Mouse (Mus musculus) urinary bladder, postnatal 25 days (tissue): ENCODE measurements at regions not wholly inside any gene's neighbourhood (a gene's known extent, or its start where the extent isn't known, plus 50 kb on each side); places are given as distances from the start of the nearest gene placed in this dataset.

ENCODE experiments used
- DNase-seq: peaks from one replicate; pipeline ENCODE4 v3.0.0; 2022; ENCODE audit warnings: low spot score

GRCm38 (mm10) chr15:63724543-63725186 lies 120.3 kb downstream of the Gsdmc2 start:
- DNase-seq = no peak

GRCm38 (mm10) chr15:63722991-63723390 lies 122.0 kb downstream of the Gsdmc2 start:
- no peak for DNase-seq

GRCm38 (mm10) chr15:63721669-63722357 lies 123.2 kb downstream of the Gsdmc2 start:
- DNase-seq = peak; percentile 39

GRCm38 (mm10) chr15:63717812-63718211 lies 127.2 kb downstream of the Gsdmc2 start:
- no peak for DNase-seq

GRCm38 (mm10) chr15:63713697-63714096 lies 131.3 kb downstream of the Gsdmc2 start:
- DNase-seq = no peak

- no peak for DNase-seq
Observed at GRCm38 (mm10) chr15:63710381-63710780, 134.6 kb downstream of the Gsdmc2 start.

- DNase-seq = no peak
Observed at GRCm38 (mm10) chr15:63709270-63709933, 135.6 kb downstream of the Gsdmc2 start.

GRCm38 (mm10) chr15:63704636-63705035 lies 140.3 kb downstream of the Gsdmc2 start:
- no peak for DNase-seq

GRCm38 (mm10) chr15:63697831-63698230 lies 147.1 kb downstream of the Gsdmc2 start:
- DNase-seq = no peak

GRCm38 (mm10) chr15:63694150-63694549 lies 150.8 kb downstream of the Gsdmc2 start:
- no peak for DNase-seq

- no peak for DNase-seq
Observed at GRCm38 (mm10) chr15:63693561-63693960, 151.4 kb downstream of the Gsdmc2 start.

GRCm38 (mm10) chr15:63692491-63693295 lies 152.3 kb downstream of the Gsdmc2 start:
- no peak for DNase-seq

GRCm38 (mm10) chr15:63689788-63690575 lies 155.0 kb downstream of the Gsdmc2 start:
- no peak for DNase-seq

- DNase-seq = no peak
Observed at GRCm38 (mm10) chr15:63687852-63688251, 157.1 kb downstream of the Gsdmc2 start.

GRCm38 (mm10) chr15:63686954-63687562 lies 157.9 kb downstream of the Gsdmc2 start:
- no peak for DNase-seq

GRCm38 (mm10) chr15:63679984-63680925 lies 164.7 kb downstream of the Gsdmc2 start:
- no peak for DNase-seq

GRCm38 (mm10) chr15:63678921-63679320 lies 166.1 kb downstream of the Gsdmc2 start:
- DNase-seq = no peak

GRCm38 (mm10) chr15:63675491-63676036 lies 169.4 kb downstream of the Gsdmc2 start:
- DNase-seq = no peak

- no peak for DNase-seq
Observed at GRCm38 (mm10) chr15:63674404-63674803, 170.6 kb downstream of the Gsdmc2 start.

- DNase-seq = no peak
Observed at GRCm38 (mm10) chr15:63671081-63671480, 173.9 kb downstream of the Gsdmc2 start.
